Mouse (Mus musculus) cerebellum, adult 2 months (tissue): ENCODE measurements around the gene Adgrl2. TPM values are rescaled to one million over a fixed set of nuclear protein-coding genes. Genes with fewer than 3 reads are reported as not detected.

Experiments
- DNase-seq, 2 experiments: peaks; one replicate each; pipeline ENCODE4 v3.0.0; 2021
- H3K27ac ChIP-seq: fragments of 200-500 bp; 2 replicates; pipeline ENCODE4 v1.5.1; 2012; ENCODE audit warnings: low read length, control low read depth, inconsistent platforms; ENCODE audit not compliant: insufficient read depth
- H3K27me3 ChIP-seq: fragments of 200-500 bp; 2 replicates; pipeline ENCODE4 v1.6.1; 2012; ENCODE audit warnings: inconsistent platforms, mild to moderate bottlenecking, low read length, moderate library complexity; ENCODE audit not compliant: control insufficient read depth, insufficient read depth
- H3K4me1 ChIP-seq: fragments of 200-500 bp; 2 replicates; pipeline ENCODE4 v1.6.1; 2011; ENCODE audit warnings: low read length; ENCODE audit not compliant: control insufficient read depth, insufficient read depth
- H3K4me3 ChIP-seq: fragments of 200-500 bp; replicated peaks from 2 replicates; pipeline ENCODE3; 2011; ENCODE audit warnings: mild to moderate bottlenecking, low read depth, low read length, control low read depth; ENCODE audit not compliant: insufficient read depth
- CTCF ChIP-seq: fragments of 200-500 bp; IDR thresholded peaks from 2 replicates; pipeline ENCODE4 v1.5.1; 2011; ENCODE audit warnings: low read depth, mild to moderate bottlenecking, control low read depth, low read length, moderate library complexity, borderline replicate concordance; ENCODE audit not compliant: insufficient read depth
- POLR2A ChIP-seq: fragments of 200-500 bp; IDR thresholded peaks from 2 replicates; pipeline ENCODE4 v1.6.1; 2011; ENCODE audit warnings: low read length, control low read depth, borderline replicate concordance; ENCODE audit not compliant: insufficient read depth
- WGBS: fragments of 180-500 bp; shearing (Covaris S2); methylation state at CpG from one replicate; pipeline ENCODE4 v1.1.7; 2018; 5-methylcytosine and 5-hydroxymethylcytosine counted together
- polyA plus RNA-seq: library from polyadenylated mRNA; depleted of rRNA; stranded (reverse); fragments of >200 nt; gene quantifications from 2 replicates; pipeline ENCODE4 v1.2.3, GENCODE M21; 2012

Adgrl2 gene
- polyA plus RNA-seq, 1 experiment, result 39.1 TPM

GRCm38 (mm10) chr3:148958185-148958584 is 32.2 kb downstream of the Adgrl2 start:
- 89% methylated on average over 9 of the region's 9 CpGs for WGBS
- TF ChIP-seq POLR2A (no peak), CTCF (no peak)
- no peak overlapping the region for H3K27ac ChIP-seq
- no peak for DNase-seq
- H3K4me3 ChIP-seq, result no peak overlapping the region
- H3K27me3 ChIP-seq, result no peaks in the 10 kb centered on the region
- no peaks in the 10 kb centered on the region; the same call in 1 of the 2 replicates for H3K4me1 ChIP-seq

- Histone ChIP-seq H3K4me3 (no peak overlapping the region), H3K4me1 (no peaks in the 10 kb centered on the region; the same call in 1 of the 2 replicates), H3K27me3 (no peaks in the 10 kb centered on the region), H3K27ac (no peak overlapping the region)
- WGBS, result 32% methylated on average over 7 of the region's 7 CpGs
- TF ChIP-seq CTCF, result no peak
- TF ChIP-seq POLR2A, result no peak
- no peak for DNase-seq
These were observed 33.5 kb downstream of the Adgrl2 start for GRCm38 (mm10) chr3:148956887-148957286.

- TF ChIP-seq POLR2A (no peak), CTCF (no peak)
- no peak overlapping the region for H3K4me3 ChIP-seq
- H3K27ac ChIP-seq, result no peak overlapping the region
- H3K27me3 ChIP-seq, result no peaks in the 10 kb centered on the region
- no peak for DNase-seq
- WGBS, result 75% methylated on average over 8 of the region's 8 CpGs
- H3K4me1 ChIP-seq, result no peaks in the 10 kb centered on the region
These were observed 40.6 kb downstream of the Adgrl2 start for GRCm38 (mm10) chr3:148949796-148950195.

- Histone ChIP-seq H3K4me1 (no peaks in the 10 kb centered on the region), H3K27me3 (no peaks in the 10 kb centered on the region), H3K4me3 (no peak overlapping the region), H3K27ac (no peak overlapping the region)
- TF ChIP-seq CTCF, result no peak
- no peak for TF ChIP-seq POLR2A
- DNase-seq, result no peak
- WGBS, result 77% methylated on average over 9 of the region's 9 CpGs
These were observed 42.5 kb downstream of the Adgrl2 start for GRCm38 (mm10) chr3:148947805-148948405.

GRCm38 (mm10) chr3:148947266-148947665 is 43.1 kb downstream of the Adgrl2 start:
- H3K4me1 ChIP-seq, result no peaks in the 10 kb centered on the region
- H3K27ac ChIP-seq, result no peak overlapping the region
- TF ChIP-seq POLR2A, result no peak
- no peak for TF ChIP-seq CTCF
- DNase-seq, result no peak
- WGBS, result 92% methylated on average over 6 of the region's 6 CpGs
- no peaks in the 10 kb centered on the region for H3K27me3 ChIP-seq
- no peak overlapping the region for H3K4me3 ChIP-seq

- Histone ChIP-seq H3K4me3 (no peak overlapping the region), H3K27me3 (no peaks in the 10 kb centered on the region), H3K4me1 (no peaks in the 10 kb centered on the region), H3K27ac (no peak overlapping the region)
- no peak for DNase-seq
- 57% methylated on average over 8 of the region's 8 CpGs for WGBS
- no peak for TF ChIP-seq CTCF
- TF ChIP-seq POLR2A, result no peak
These were observed 44.8 kb downstream of the Adgrl2 start for GRCm38 (mm10) chr3:148945534-148945933.

- Histone ChIP-seq H3K4me3 (no peak overlapping the region), H3K27me3 (no peaks in the 10 kb centered on the region), H3K4me1 (no peaks in the 10 kb centered on the region), H3K27ac (no peak overlapping the region)
- DNase-seq, result no peak
- TF ChIP-seq CTCF (no peak), POLR2A (no peak)
- WGBS, result 15% methylated on average over 7 of the region's 7 CpGs
These were observed 50.9 kb downstream of the Adgrl2 start for GRCm38 (mm10) chr3:148939457-148939856.

- peak in 1 of 2 experiments; percentile 5 for DNase-seq
- H3K27ac ChIP-seq, result no peak overlapping the region
These were observed 55.3 kb downstream of the Adgrl2 start for GRCm38 (mm10) chr3:148935056-148935455.

More at GRCm38 (mm10) chr3:148935056-148935455, 55.3 kb downstream of the Adgrl2 start:
- no peak for TF ChIP-seq POLR2A
- TF ChIP-seq CTCF, result no peak
- 18% methylated on average over 9 of the region's 9 CpGs for WGBS
- Histone ChIP-seq H3K27me3 (no peaks in the 10 kb centered on the region), H3K4me1 (no peaks in the 10 kb centered on the region), H3K4me3 (no peak overlapping the region)
